Mouse (Mus musculus): ENCODE results near the gene Suclg2.

DNA sequence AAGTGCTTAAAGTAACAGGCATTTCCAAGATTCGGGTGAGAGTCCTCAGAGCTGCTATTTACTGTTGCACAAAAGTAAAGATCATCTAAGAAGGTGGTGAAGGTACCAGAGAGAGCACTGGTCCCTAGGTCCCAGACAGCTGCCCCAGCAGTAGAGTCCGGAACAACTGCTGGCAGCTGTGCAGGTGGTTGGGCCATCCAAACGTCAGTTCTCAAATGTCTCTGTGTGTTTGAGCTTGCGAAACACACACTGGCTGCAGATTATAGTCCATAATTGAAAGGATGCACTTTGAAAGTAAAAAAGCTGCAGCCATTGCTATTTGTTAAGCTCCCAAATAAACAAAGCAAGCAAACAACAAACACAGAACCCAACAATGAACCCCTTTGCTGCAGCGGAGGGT lies 217.8 kb downstream of the Suclg2 start:
- TF ChIP-seq CTCF (IDR thresholded peaks at IDR 0.05; ENCODE audit: insufficient read depth, low read length) (no peak), POLR2A (IDR thresholded peaks at IDR 0.05; ENCODE audit: borderline replicate concordance, extremely low read depth, low read depth, low read length) (no peak)
